Mouse (Mus musculus) spleen, postnatal 10 days (tissue): ENCODE measurements at regions not wholly inside any gene's neighbourhood (a gene's known extent, or its start where the extent isn't known, plus 50 kb on each side); places are given as distances from the start of the nearest gene placed in this dataset.

ENCODE experiments used
- DNase-seq, 2 experiments: peaks; one replicate each; pipeline ENCODE4 v3.0.0; 2021 to 2022; ENCODE audit warnings: low spot score in 2 of 2

GRCm38 (mm10) chr19:24622776-24623175, 51.0 kb upstream of the Tmem252 start:
- no peak for DNase-seq

DNA sequence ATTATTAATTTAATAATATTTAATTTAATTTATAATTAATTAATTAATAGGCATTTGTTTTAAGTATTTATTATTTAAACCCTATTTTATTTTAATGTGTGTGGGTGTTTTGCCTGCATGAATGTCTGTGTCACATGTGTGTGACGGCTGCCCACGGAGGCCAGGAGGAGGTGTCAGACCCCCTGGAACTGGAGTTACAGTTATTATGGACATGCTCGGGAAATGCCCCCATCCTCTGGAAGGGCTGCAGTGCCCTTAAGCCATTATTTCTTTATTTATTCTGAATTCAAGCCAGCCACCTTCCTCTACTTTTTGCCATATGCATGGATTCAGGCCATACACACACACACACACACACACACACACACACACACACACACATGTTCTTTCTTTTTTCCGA, 51.5 kb upstream of the Tmem252 start:
- no peak for DNase-seq

- peak; percentile 59 to 86 for DNase-seq
These were observed 52.1 kb upstream of the Tmem252 start for GRCm38 (mm10) chr19:24621610-24622220.

GRCm38 (mm10) chr19:24615762-24616310, 58.0 kb upstream of the Tmem252 start:
- DNase-seq = no peak

DNA sequence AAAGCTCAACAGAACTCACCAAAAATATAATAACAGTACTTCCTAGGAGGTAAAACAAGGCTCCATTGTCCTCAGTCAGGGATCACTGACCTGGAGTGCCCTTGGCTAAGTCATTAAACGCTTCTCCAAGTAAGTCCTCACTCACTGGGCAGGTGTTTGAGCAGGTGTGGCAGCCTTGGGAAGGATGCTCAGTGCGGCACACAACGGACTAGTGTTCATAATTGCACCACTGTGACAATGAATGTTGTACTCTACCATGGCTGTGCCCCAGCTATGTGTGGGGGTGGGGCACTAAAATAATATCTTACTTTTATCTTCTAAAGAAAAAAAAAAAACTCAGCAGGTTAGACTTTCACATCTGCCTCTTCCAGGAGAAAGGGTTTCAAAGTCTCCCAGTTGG, 52.2 kb upstream of the Pip5k1b start:
- no peak for DNase-seq

GRCm38 (mm10) chr19:24606390-24606976, 50.8 kb upstream of the Pip5k1b start:
- peak in 1 of 2 experiments; percentile 43 for DNase-seq
